Mouse (Mus musculus): ENCODE measurements at regions not wholly inside any gene's neighbourhood (a gene's known extent, or its start where the extent isn't known, plus 50 kb on each side); places are given as distances from the start of the nearest gene placed in this dataset.

DNA sequence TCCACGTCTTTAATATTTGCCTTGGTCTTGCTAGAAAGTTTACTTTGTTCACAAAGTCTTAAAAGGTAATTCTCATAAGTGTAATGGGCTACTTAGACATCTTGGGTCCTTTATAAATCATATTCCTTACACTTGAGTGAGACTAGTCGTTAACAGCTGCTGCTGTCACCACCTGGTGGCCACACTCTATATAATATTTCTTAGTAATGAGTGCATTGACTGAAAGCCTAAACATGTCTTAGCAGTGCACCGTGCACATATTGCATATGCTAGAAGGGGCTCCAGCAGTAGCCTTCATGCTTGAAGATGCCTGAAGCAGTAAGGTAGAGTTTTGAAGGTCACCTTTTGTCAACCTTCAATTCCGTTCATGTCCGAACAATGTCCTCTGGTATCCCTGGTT lies 177.2 kb downstream of the Nuf2 start:
- TF ChIP-seq POLR2A (IDR thresholded peaks at IDR 0.05; ENCODE audit: borderline replicate concordance, low read depth, low read length), result no peak
- no peak for TF ChIP-seq CTCF (IDR thresholded peaks at IDR 0.05; ENCODE audit: low read depth, low read length)
